Mouse (Mus musculus) midbrain, embryonic 14.5 days (tissue): ENCODE measurements around the gene Ttc23l. TPM values are rescaled to one million over a fixed set of nuclear protein-coding genes. Genes with fewer than 3 reads are reported as not detected.
"Not testable (repeated sequence)": the region's sequence is repeated elsewhere in the genome, so short reads cannot be mapped to it uniquely, and the experiment has no call there.

Source experiments
- ATAC-seq: fragments of 200-750 bp; cut with Nextera tagmentation; 2 replicates; pipeline ENCODE4 v1.8.0; 2017; ENCODE audit warnings: moderate number of reproducible peaks, moderate library complexity; ENCODE audit not compliant: low FRiP score, low TSS enrichment
- DNase-seq: peaks from one replicate; pipeline ENCODE4 v3.0.0-alpha.2; 2015
- H3K27ac ChIP-seq: fragments of 300-500 bp; sonication (generic); replicated peaks from 2 replicates; pipeline ENCODE4 v1.5.1; 2014; ENCODE audit warnings: mild to moderate bottlenecking, low read depth, low read length, moderate library complexity
- H3K27me3 ChIP-seq: fragments of 300-500 bp; sonication (generic); 2 replicates; pipeline ENCODE4 v1.6.1; 2014; ENCODE audit warnings: low read length, control low read depth, mixed read lengths; ENCODE audit not compliant: control insufficient read depth, insufficient read depth
- H3K36me3 ChIP-seq: fragments of 300-500 bp; sonication (generic); 2 replicates; pipeline ENCODE4 v1.6.1; 2014; ENCODE audit warnings: low read length, control low read depth; ENCODE audit not compliant: control insufficient read depth, insufficient read depth
- H3K4me1 ChIP-seq: fragments of 300-500 bp; sonication (generic); 2 replicates; pipeline ENCODE4 v1.6.1; 2014; ENCODE audit warnings: mild to moderate bottlenecking, antibody characterized with exemption, low read length, control low read depth; ENCODE audit not compliant: control insufficient read depth, insufficient read depth
- H3K4me2 ChIP-seq: fragments of 300-500 bp; sonication (generic); 2 replicates; pipeline ENCODE4 v1.6.1; 2014; ENCODE audit warnings: mild to moderate bottlenecking, low read length, moderate library complexity
- H3K4me3 ChIP-seq: fragments of 300-500 bp; sonication (generic); replicated peaks from 2 replicates; pipeline ENCODE4 v1.5.1; 2014; ENCODE audit warnings: low read depth, low read length
- H3K9ac ChIP-seq: fragments of 300-500 bp; sonication (generic); replicated peaks from 2 replicates; pipeline ENCODE4 v1.6.1; 2014; ENCODE audit warnings: mild to moderate bottlenecking, low read length, moderate library complexity
- H3K9me3 ChIP-seq: fragments of 300-500 bp; sonication (generic); 2 replicates; pipeline ENCODE4 v1.6.1; 2016; ENCODE audit warnings: low read length, control low read depth, mixed read lengths; ENCODE audit not compliant: control insufficient read depth
- WGBS: fragments of 180-500 bp; shearing (Covaris S2); extraction: QIAGEN DNeasy Blood & Tissue Kit; methylation state at CpG from one replicate; pipeline ENCODE4 v1.1.7; 2014; 5-methylcytosine and 5-hydroxymethylcytosine counted together
- polyA plus RNA-seq: library from polyadenylated mRNA; unstranded; fragments of >200 nt; fragmentation: Nextera tagmentation; extraction: Ambion mirVana; gene quantifications from 2 replicates; pipeline ENCODE4 v1.2.1, GENCODE M21; 2014

The Ttc23l gene
- polyA plus RNA-seq, 1 experiment from 2014 or later, result not detected

GRCm38 (mm10) chr15:10540271-10541088 is 18.0 kb downstream of the Ttc23l start:
- 85% methylated on average over 16 of the region's 16 CpGs for WGBS
- Histone ChIP-seq H3K4me2 (no peak overlapping the region), H3K9ac (no peak overlapping the region), H3K4me1 (no peaks in the 10 kb centered on the region), H3K4me3 (no peak overlapping the region), H3K27me3 (no peaks in the 10 kb centered on the region), H3K27ac (no peak overlapping the region), H3K9me3 (no peaks in the 10 kb centered on the region), H3K36me3 (no peaks in the 10 kb centered on the region)
- ATAC-seq (no peak), DNase-seq (no peak)

GRCm38 (mm10) chr15:10535969-10536368 is 22.5 kb downstream of the Ttc23l start:
- DNase-seq, result no peak
- Histone ChIP-seq H3K4me2 (no peak overlapping the region), H3K4me1 (no peaks in the 10 kb centered on the region)

DNA sequence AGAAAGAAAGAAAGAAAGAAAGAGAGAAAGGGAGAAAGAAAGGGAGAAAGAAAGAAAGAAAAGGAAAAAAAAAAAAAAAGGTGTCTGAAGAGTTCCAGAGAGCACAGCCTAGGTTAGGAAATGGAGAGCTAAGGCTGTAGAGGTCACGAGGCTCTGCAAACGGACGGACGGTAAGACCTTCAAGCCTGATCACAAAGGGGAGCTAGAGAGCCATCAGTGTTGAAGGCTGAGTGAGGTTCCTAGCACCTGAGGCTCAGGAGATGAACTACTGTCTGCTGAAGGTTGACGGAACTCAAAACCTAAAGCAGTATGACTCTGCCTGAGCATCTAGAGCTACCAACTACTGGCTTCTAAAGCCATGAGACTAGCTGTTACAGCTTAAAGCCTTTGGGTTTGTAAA is 23.9 kb downstream of the Ttc23l start:
- no peaks in the 10 kb centered on the region for H3K9me3 ChIP-seq
- no peak for DNase-seq
- no peak overlapping the region for H3K4me3 ChIP-seq
- H3K9ac ChIP-seq, result no peak overlapping the region
- H3K27ac ChIP-seq, result no peak overlapping the region
- ATAC-seq, result no peak
- no peaks in the 10 kb centered on the region for H3K4me1 ChIP-seq
- H3K36me3 ChIP-seq, result no peaks in the 10 kb centered on the region
- no peak overlapping the region for H3K4me2 ChIP-seq
- no peaks in the 10 kb centered on the region for H3K27me3 ChIP-seq
- WGBS, result 88% methylated on average over 5 of the region's 5 CpGs

More at GRCm38 (mm10) chr15:10535969-10536368, 22.5 kb downstream of the Ttc23l start:
- ATAC-seq, result no peak
- Histone ChIP-seq H3K27me3 (no peaks in the 10 kb centered on the region), H3K36me3 (no peaks in the 10 kb centered on the region), H3K9me3 (no peaks in the 10 kb centered on the region), H3K4me3 (no peak overlapping the region), H3K27ac (no peak overlapping the region), H3K9ac (no peak overlapping the region)
- 93% methylated on average over 7 of the region's 7 CpGs for WGBS

GRCm38 (mm10) chr15:10533361-10533760 is 25.1 kb downstream of the Ttc23l start:
- ATAC-seq, H3K4me3 ChIP-seq, H3K27ac ChIP-seq, H3K4me1 ChIP-seq, H3K9ac ChIP-seq, H3K9me3 ChIP-seq, H3K36me3 ChIP-seq, DNase-seq, H3K4me2 ChIP-seq, H3K27me3 ChIP-seq: not testable (repeated sequence)
- WGBS, result 92% methylated on average over 10 of the region's 10 CpGs

- Histone ChIP-seq H3K36me3 (no peaks in the 10 kb centered on the region), H3K27ac (no peak overlapping the region), H3K9me3 (no peaks in the 10 kb centered on the region), H3K4me2 (no peak overlapping the region), H3K27me3 (no peaks in the 10 kb centered on the region), H3K4me1 (no peaks in the 10 kb centered on the region), H3K9ac (no peak overlapping the region), H3K4me3 (no peak overlapping the region)
- 81% methylated on average over 4 of the region's 4 CpGs for WGBS
- no peak for ATAC-seq
- DNase-seq, result no peak
These were observed 27.1 kb downstream of the Ttc23l start for GRCm38 (mm10) chr15:10531352-10531751.

DNA sequence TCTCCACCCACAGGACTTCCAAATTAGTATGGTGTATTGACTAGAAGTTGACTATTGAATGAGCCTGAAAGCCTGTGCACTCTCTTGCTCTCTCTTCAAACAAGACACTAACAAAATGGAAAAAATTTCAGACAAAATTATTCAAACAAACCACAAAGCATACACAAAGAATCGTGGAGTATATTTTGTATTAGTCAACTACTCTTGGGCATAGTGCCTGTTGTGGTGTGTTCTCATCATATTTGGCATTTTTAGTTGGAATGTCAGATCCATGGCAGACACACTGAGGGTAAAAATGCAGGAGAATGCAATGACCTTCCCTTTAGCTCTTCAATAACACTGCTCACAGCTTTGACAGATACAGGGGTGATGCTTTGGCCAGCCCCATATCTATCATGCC is 32.6 kb downstream of the Ttc23l start:
- no peak for DNase-seq
- Histone ChIP-seq H3K27me3 (no peaks in the 10 kb centered on the region), H3K4me3 (no peak overlapping the region), H3K9me3 (no peaks in the 10 kb centered on the region), H3K4me1 (no peaks in the 10 kb centered on the region), H3K27ac (no peak overlapping the region), H3K9ac (no peak overlapping the region), H3K4me2 (no peak overlapping the region), H3K36me3 (no peaks in the 10 kb centered on the region)
- no peak for ATAC-seq
- 85% methylated on average over 1 of the region's 1 CpGs for WGBS

DNA sequence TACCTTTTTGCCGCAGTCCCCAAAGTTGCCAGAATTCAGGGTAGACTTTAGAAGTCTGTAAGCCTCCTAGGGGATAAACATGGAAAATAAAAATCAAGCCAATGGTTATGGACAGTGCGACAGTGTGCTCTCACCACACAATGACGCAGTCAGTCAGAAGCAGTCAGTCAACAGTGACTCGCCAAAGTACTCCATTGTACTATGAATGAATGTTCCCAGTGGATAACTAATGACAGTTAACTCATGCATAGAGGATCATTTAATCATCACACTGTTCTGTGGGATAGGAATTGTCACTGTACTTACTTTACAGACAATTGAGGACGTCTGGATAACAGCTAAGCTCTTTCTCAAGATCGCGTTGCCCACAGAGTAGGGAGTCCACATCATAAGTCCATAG is 43.3 kb downstream of the Ttc23l start:
- H3K9me3 ChIP-seq, result no peaks in the 10 kb centered on the region
- no peak overlapping the region for H3K4me2 ChIP-seq
- H3K36me3 ChIP-seq, result no peaks in the 10 kb centered on the region
- no peak overlapping the region for H3K4me3 ChIP-seq
- ATAC-seq (no peak), DNase-seq (no peak)
- no peaks in the 10 kb centered on the region for H3K27me3 ChIP-seq
- H3K4me1 ChIP-seq, result no peaks in the 10 kb centered on the region
- WGBS, result 74% methylated on average over 7 of the region's 7 CpGs
- H3K9ac ChIP-seq, result no peak overlapping the region
- no peak overlapping the region for H3K27ac ChIP-seq

- ATAC-seq (no peak), DNase-seq (no peak)
- Histone ChIP-seq H3K4me2 (no peak overlapping the region), H3K9me3 (no peaks in the 10 kb centered on the region), H3K4me1 (no peaks in the 10 kb centered on the region), H3K9ac (no peak overlapping the region), H3K27ac (no peak overlapping the region), H3K4me3 (no peak overlapping the region), H3K27me3 (no peaks in the 10 kb centered on the region), H3K36me3 (no peaks in the 10 kb centered on the region)
- 83% methylated on average over 11 of the region's 11 CpGs for WGBS
These were observed 52.4 kb downstream of the Ttc23l start for GRCm38 (mm10) chr15:10506099-10506498.
